Mouse (Mus musculus): Measurements from ENCODE around the gene Abhd6.

GRCm38 (mm10) chr14:7977471-7977870 is 25.2 kb upstream of the Abhd6 start:
- TF ChIP-seq CHD2 (IDR thresholded peaks at IDR 0.05; ENCODE audit: low read length) (no peak), POLR2A (IDR thresholded peaks at IDR 0.05; ENCODE audit: control insufficient read depth in 1 of 2, insufficient read depth in 1 of 2, low read depth in 1 of 2, low read length in 2 of 2, poor library complexity in 1 of 2) (no peak), TAL1 (IDR thresholded peaks at IDR 0.05; ENCODE audit: low read length) (no peak), TBP (IDR thresholded peaks at IDR 0.05; ENCODE audit: low read depth, low read length) (no peak), SMC3 (IDR thresholded peaks at IDR 0.05; ENCODE audit: low read depth, low read length) (no peak), EP300 (IDR thresholded peaks at IDR 0.05; ENCODE audit: low read depth in 1 of 2, low read length in 2 of 2) (no peak)
